Mouse (Mus musculus) effector memory CD4-positive, alpha-beta T cell, adult 5 months (primary cell): ENCODE results near the gene 4922502D21Rik. TPM values are rescaled to one million over a fixed set of nuclear protein-coding genes. Genes with fewer than 3 reads are reported as not detected.

Experiments used
- polyA plus RNA-seq: library from polyadenylated mRNA; unstranded; fragments of 100-300 nt; shearing (Covaris generic); gene quantifications from one replicate; pipeline ENCODE4 v1.2.1, GENCODE M21; 2017

The 4922502D21Rik gene
- not detected for polyA plus RNA-seq

GRCm38 (mm10) chr6:129331610-129332009 lies at the start of gene 4922502D21Rik:
TSS of gene 4922502D21Rik (minus strand) at chr6:129331796.

GRCm38 (mm10) chr6:129342391-129342790 lies 10.8 kb upstream of the 4922502D21Rik start, which contains the start of gene Clec12a:
TSS of gene Clec12a (plus strand) at chr6:129342691.

DNA sequence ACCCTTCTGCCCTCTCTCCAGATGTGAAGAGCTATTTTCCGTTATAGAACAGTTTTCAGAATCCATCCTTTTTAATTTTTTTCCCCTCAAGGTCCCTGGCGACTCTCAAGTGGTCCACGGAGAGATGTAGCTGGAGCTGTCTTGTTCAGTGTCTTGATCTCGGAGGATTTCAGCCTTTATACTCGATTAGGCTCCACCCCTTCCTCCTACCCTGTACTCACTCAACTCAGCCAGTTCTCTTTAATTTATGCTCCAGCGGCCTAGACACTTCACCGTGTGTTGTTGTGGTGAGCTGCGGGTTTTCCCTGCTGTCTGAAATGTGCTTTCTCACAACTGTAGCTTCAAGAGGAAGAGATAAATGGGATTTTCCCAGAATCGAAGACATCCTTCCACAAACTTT lies 56.4 kb downstream of the 4922502D21Rik start, which contains the start of gene Cd69:
Cd69 (minus strand) TSS at position 217 of the 400 bp plus-strand sequence.

Other genes with a start within 250 kb of the 4922502D21Rik start
- gene Clec2e, start 230.9 kb downstream of the 4922502D21Rik start, polyA plus RNA-seq = not detected
- gene Clec2d, start 151.2 kb downstream of the 4922502D21Rik start, polyA plus RNA-seq = 25.9 TPM
- 808 TPM for gene Cd69, start 56.4 kb downstream of the 4922502D21Rik start, polyA plus RNA-seq
- not detected for gene Clec12a, start 10.9 kb upstream of the 4922502D21Rik start, polyA plus RNA-seq
- not detected for gene Clec12b, start 54.1 kb upstream of the 4922502D21Rik start, polyA plus RNA-seq
- 0.09 TPM for gene Clec1b, start 65.5 kb upstream of the 4922502D21Rik start, polyA plus RNA-seq
- not detected for gene Clec9a, start 77.1 kb upstream of the 4922502D21Rik start, polyA plus RNA-seq
- gene Clec1a, start 120.2 kb upstream of the 4922502D21Rik start, polyA plus RNA-seq = not detected
- gene Olr1, start 175.4 kb upstream of the 4922502D21Rik start, polyA plus RNA-seq = 0.10 TPM
- gene Tmem52b, start 180.8 kb upstream of the 4922502D21Rik start, polyA plus RNA-seq = not detected
- 33.1 TPM for gene Gabarapl1, start 201.4 kb upstream of the 4922502D21Rik start, polyA plus RNA-seq
- 0.51 TPM for gene Klre1, start 246.1 kb upstream of the 4922502D21Rik start, polyA plus RNA-seq